Mouse (Mus musculus) adrenal gland, adult (tissue): ENCODE measurements around the gene Wfdc21.
A peak's percentile ranks its signal among the peaks of the same experiment; 100 is the strongest.

Source experiments
- DNase-seq, 2 experiments: peaks; one replicate each; pipeline ENCODE4 v3.0.0; 2022 to 2023; ENCODE audit warnings: low spot score in 1 of 2; ENCODE audit not compliant: inconsistent age in 2 of 2

Wfdc21 gene

GRCm38 (mm10) chr11:83753581-83754181 lies 6.9 kb downstream of the Wfdc21 start, which contains the start of gene Heatr6:
Gene Heatr6, plus strand, starts transcription at chr11:83753696.
- DNase-seq, result peak; percentile 92 to 97

GRCm38 (mm10) chr11:83754227-83754626 lies 7.5 kb downstream of the Wfdc21 start:
- DNase-seq, result peak in 1 of 2 experiments; percentile 26

- DNase-seq, result no peak
These were observed 20.6 kb downstream of the Wfdc21 start for GRCm38 (mm10) chr11:83767306-83767705.

DNA sequence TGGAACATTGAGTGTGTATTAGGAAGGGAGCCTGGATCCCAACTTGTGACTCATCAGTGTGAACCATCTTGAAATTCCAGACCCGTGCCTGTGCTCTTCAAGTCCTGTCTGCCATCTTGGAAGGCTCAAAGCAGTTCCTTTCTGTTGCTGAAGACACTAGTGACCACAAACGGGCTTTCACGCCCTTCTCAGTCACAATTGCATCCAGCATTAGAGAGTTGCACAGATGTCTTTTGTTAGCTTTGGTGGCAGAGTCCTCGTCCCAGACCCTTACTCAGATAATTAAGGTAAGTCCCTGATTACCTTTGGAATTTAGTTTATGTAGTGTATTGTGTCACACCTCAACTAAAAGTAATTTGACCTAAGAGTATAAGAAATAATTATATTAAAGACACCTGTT lies 22.2 kb downstream of the Wfdc21 start:
- DNase-seq, result no peak

GRCm38 (mm10) chr11:83771014-83771413 lies 24.3 kb downstream of the Wfdc21 start:
- DNase-seq, result no peak

- no peak for DNase-seq
These were observed 25.6 kb downstream of the Wfdc21 start for GRCm38 (mm10) chr11:83772341-83772740.

GRCm38 (mm10) chr11:83773691-83774090 lies 27.0 kb downstream of the Wfdc21 start:
- DNase-seq, result no peak

DNA sequence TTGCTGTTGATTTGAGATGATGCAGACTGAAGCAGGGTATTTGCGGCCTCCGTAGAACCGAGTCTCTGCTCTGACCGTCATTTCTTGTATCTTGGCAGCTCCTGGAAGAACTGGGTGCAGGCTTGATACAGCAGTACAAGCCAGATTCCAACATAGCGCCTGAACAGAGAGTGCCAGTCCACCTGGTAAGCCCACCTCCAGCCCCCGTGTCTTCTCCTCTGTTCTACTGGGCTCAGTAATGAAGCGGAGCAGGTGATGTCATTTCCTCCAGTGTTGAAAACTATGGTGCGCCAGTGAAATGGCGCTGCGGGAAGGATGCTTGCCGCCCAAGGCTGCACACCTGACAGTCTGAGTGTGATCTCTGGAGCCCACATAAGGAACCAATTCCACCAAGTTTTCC lies 27.6 kb downstream of the Wfdc21 start:
- DNase-seq, result no peak

DNA sequence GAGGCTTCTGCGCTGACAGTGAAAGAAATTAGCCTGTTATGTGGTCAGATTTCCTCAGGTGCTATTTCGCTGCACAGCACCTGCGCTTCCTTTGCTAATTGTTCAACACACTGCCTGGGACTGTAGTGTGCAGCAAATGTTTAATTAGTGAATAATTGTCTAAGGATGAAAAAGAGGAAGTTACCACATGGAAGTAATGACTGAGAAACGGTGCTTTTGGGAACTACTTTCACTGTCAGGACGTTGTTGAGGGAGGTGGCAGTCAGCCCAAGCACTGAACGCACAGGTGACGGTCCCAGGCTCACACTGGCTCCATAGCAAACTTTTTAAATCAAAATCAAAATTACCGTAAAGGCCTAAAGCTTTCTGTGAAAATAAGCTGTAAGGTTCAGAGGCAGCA lies 30.1 kb downstream of the Wfdc21 start:
- no peak for DNase-seq

GRCm38 (mm10) chr11:83783931-83784600 lies 37.3 kb downstream of the Wfdc21 start:
- no peak for DNase-seq

DNA sequence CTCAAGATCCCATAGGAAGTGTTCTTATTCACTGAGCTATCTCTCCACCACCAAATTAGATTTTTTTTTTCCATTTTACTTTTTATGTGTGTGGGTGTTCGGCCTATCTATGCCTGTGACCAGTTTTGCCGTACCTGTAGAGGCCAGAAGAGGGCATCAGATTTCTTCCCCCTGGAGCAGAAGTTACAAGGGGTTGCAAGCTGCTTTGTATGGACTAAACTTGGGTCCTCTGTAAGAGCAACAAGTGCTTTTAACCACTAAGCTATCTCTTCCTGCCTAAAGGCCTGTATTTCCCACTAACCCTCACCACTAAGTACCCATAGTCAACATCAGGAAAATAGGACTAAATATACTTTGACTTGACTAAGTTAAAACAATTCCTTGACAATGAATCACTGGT lies 37.9 kb downstream of the Wfdc21 start:
- peak in 1 of 2 experiments; percentile 67 for DNase-seq

DNA sequence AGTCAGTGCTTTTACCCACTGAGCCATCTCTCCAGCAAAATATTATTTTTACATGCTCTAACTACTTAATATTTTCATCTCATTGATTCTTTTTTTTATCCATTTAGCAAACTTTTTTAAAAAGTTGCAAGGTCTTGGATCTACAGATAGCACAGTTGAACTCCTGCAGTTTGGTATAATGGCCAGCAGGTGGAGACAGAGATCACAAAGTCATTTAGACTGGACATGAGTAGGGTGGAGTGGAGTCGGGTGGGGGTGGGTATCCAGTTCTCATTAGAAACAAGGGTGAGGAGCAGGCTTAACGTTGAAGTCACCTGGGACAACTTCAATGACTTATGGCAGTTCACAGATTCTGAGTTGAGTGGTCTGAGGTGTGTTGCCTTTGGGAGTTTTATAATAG lies 38.6 kb downstream of the Wfdc21 start:
- peak; percentile 31 to 81 for DNase-seq

GRCm38 (mm10) chr11:83786835-83787234 lies 40.1 kb downstream of the Wfdc21 start:
- peak; percentile 19 to 48 for DNase-seq

DNA sequence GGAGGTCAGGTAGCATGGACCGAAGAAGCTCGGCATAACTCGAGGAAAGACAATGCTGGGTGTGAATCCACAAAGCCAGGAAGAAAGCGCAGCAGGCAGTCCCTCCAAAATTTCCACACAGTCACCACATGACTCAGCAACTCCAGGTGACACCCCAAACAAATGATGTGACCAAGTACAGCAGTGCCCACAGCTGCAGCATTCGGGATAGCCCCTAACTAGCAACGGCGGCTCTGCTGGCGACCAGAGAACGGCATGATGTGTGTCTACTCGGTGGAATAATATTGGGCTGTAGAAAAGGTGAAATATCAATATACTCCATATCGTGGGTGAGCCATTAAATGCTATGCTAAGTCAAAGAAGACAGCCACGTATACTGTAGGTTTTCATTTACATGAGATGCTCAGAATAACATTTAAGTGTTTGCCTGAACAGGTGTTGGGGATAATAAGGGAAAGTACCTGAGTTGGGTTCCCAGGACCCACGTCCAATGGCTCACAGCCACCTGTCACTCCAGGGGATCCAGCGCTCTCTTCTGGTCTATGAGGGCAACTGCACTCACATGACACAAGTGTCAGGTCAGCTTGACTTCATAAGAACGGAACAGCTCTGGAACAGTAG lies 40.8 kb downstream of the Wfdc21 start:
- DNase-seq, result no peak

DNA sequence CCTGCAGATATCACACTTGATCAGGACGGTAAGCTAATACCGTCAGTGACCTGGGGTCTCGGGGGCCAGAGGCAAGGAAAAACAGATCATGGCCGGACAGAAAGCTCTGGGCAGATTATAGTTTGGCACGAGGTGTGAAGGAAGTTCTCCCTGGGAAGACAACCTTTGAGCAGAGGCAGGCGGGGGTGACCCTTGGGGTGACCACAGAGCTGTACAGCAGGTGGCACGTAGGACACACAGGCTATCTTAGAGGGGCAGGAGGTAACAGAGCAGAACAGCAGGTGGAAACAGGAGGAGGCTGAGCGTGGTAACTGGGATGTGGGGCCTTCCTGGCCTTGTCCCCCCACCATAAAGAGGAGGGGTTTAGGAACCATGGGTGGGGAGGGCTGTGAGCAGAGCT lies 41.6 kb downstream of the Wfdc21 start:
- DNase-seq, result peak in 1 of 2 experiments; percentile 12

- peak; percentile 82 to 89 for DNase-seq
These were observed 42.5 kb downstream of the Wfdc21 start for GRCm38 (mm10) chr11:83789259-83789658.

- no peak for DNase-seq
These were observed 44.4 kb downstream of the Wfdc21 start for GRCm38 (mm10) chr11:83791133-83791532.

GRCm38 (mm10) chr11:83792316-83792914 lies 45.7 kb downstream of the Wfdc21 start:
- DNase-seq, result no peak

- no peak for DNase-seq
These were observed 46.5 kb downstream of the Wfdc21 start for GRCm38 (mm10) chr11:83793264-83793663.

GRCm38 (mm10) chr11:83796112-83796511 lies 49.4 kb downstream of the Wfdc21 start:
- DNase-seq, result no peak

GRCm38 (mm10) chr11:83796980-83797608 lies 50.4 kb downstream of the Wfdc21 start:
- DNase-seq, result no peak
